Mouse (Mus musculus) bone marrow, adult 2 months (tissue): ENCODE results near the gene Mogat2.

Experiments used
- CTCF ChIP-seq: fragments of 200-500 bp; IDR thresholded peaks from 2 replicates; pipeline ENCODE4 v1.5.1; 2011; ENCODE audit warnings: low read length, control low read depth; ENCODE audit not compliant: control insufficient read depth, insufficient read depth
- POLR2A ChIP-seq: fragments of 200-500 bp; IDR thresholded peaks from 2 replicates; pipeline ENCODE4 v1.6.1; 2011; ENCODE audit warnings: low read depth, mild to moderate bottlenecking, control low read depth, low read length, borderline replicate concordance; ENCODE audit not compliant: control insufficient read depth

GRCm38 (mm10) chr7:99267251-99267896, 29.0 kb upstream of the Mogat2 start, which contains the start of gene Map6:
- TF ChIP-seq POLR2A: no peak
- TF ChIP-seq CTCF: no peak
